Comparison of ENCODE assay signal across 10 mouse cellular contexts in the genomic region with DNA sequence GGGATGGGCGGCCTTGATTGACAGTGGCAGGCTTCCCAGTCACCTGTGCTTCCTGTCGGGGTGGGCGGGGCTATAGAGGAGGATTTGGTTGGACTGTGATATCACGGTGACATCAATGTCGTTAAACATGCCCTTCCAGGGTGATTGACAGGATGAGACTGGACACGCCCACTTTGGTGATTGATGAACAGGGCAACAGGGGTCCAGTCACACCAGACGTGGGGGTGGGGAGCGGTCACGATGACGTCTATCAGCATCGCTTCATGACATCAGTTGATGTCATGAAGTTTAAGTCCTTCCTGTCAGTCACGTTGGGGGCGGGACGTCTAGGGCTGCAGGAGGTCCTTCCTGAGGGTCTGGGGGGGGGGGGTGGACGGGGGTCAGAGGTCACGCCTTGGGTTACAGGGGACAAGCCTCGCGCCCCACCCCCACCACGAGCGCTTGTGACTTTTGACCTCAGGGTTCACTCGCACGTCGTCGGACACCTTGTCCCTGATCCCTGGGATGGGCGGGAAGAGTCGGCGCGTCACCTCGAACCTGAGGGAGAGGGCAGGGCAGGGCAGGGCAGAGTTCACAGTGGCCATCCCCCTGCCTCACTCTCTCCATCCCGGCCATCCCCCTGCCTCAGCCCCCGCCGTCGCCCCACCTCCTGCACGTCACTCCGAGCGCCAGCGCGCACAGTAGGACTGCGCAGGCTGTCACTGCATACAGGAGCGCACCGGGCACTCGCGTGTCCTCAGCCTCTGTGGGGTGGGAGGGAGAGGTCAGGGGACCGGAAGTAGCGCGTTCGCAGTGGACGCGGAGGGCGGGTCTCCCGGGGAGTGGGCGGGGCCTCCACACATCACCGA. TPM values are rescaled to one million over a fixed set of nuclear protein-coding genes. Genes with fewer than 3 reads are reported as not detected.
DNase-seq lines count a peak whose midpoint lies in the region; ATAC-seq and TF ChIP-seq lines count a peak whose summit lies in the region.
"Had no signal": no experiment of that assay in that cellular context is flagged by ENCODE, and none has a peak within 500 bp of the region (broad histone marks: within the 10 kb centered on the region; RNA-seq: fewer than 3 reads in every experiment).

No protein-coding gene starts in this region.

- TF ChIP-seq CTCF in E14TG2a.4 (conservative IDR thresholded peaks at IDR 0.05; ENCODE audit: low read length) = no peak

- WGBS in neural tube, embryonic 12.5 days = 32% methylated on average over 53 of the region's 53 CpGs

- peak overlapping the region; percentile 40; the same call in 1 of the 2 replicates for H3K9ac ChIP-seq in neural tube, embryonic 12.5 days

- peak; percentile 19 for ATAC-seq in neural tube, embryonic 12.5 days (ENCODE audit: low FRiP score, low read depth)

- H3K27me3 ChIP-seq in E14TG2a.4 (ENCODE audit: insufficient read depth, low read length) = no peaks in the 10 kb centered on the region
- 0 out of 2 replicates have a peak, but pooled peaks cover 4% of the 10 kb centered on the region for H3K27me3 ChIP-seq in neural tube, embryonic 12.5 days (replicated peaks)

- peak overlapping the region; percentile 78 for H3K4me3 ChIP-seq in E14TG2a.4 (replicated peaks; ENCODE audit: low read length)
- peak overlapping the region; percentile 58 for H3K4me3 ChIP-seq in neural tube, embryonic 12.5 days

- DNase-seq in heart, adult 11 months = peak; percentile 90
- no peak for DNase-seq in heart, adult 18-20 months
- DNase-seq in cerebellum, postnatal 10 days = peak; percentile 35 to 43
- DNase-seq in heart, postnatal 4 days = peak; percentile 27
- DNase-seq in left cerebral cortex, postnatal 4 days = peak; percentile 17
- no peak for DNase-seq in ovary, postnatal 14 days (ENCODE audit: low spot score)

- H3K4me1 ChIP-seq in E14TG2a.4 (replicated peaks; ENCODE audit: low read depth, low read length) = 0 out of 2 replicates have a peak, but pooled peaks cover 2% of the 10 kb centered on the region
- 0 out of 2 replicates have a peak, but pooled peaks cover 5% of the 10 kb centered on the region for H3K4me1 ChIP-seq in neural tube, embryonic 12.5 days

- intact Hi-C loops in left cerebral cortex, postnatal 4 days (cut with DNase I) = loop anchor here (10.0 kb wide), 1 partner anchor 330 kb away; no protein-coding TSS in a partner anchor

- H3K9me3 ChIP-seq in E14TG2a.4 (ENCODE audit: low read length) = peaks cover 14% of the 10 kb centered on the region
- H3K9me3 ChIP-seq in neural tube, embryonic 12.5 days = peaks cover 9% of the 10 kb centered on the region; the same call in 1 of the 2 replicates

- peak overlapping the region; percentile 64 for H3K4me2 ChIP-seq in neural tube, embryonic 12.5 days (replicated peaks)

- H3K27ac ChIP-seq in neural tube, embryonic 12.5 days = no peak overlapping the region
- H3K27ac ChIP-seq: macrophage had no signal

- no peaks in the 10 kb centered on the region for H3K36me3 ChIP-seq in E14TG2a.4 (ENCODE audit: insufficient read depth, low read length)
- H3K36me3 ChIP-seq in neural tube, embryonic 12.5 days = no peaks in the 10 kb centered on the region

RNA-seq across cellular contexts. Expression of a gene that starts 3.3 kb away (rescaled TPM):
- total RNA-seq in heart, adult 18-20 months (2021) = 1 to 10 TPM; 5.8 to 5.9 TPM
- 10 to 100 TPM; 15.0 to 17.5 TPM for total RNA-seq in heart, postnatal 4 days (2021)
- total RNA-seq in left cerebral cortex, postnatal 4 days (2021) = 10 to 100 TPM; 55.5 to 58.7 TPM
- polyA plus RNA-seq in neural tube, embryonic 12.5 days (2016; fragmentation: Nextera tagmentation; extraction: Ambion mirVana) = 43.0 and 45.8 TPM in 2 replicates

RNA-seq across cellular contexts. Expression of a gene that starts 41.2 kb away (rescaled TPM):
- total RNA-seq in heart, adult 18-20 months (2021) = not detected
- not detected for total RNA-seq in heart, postnatal 4 days (2021)
- not detected for total RNA-seq in left cerebral cortex, postnatal 4 days (2021)
- not detected in 2 replicates for polyA plus RNA-seq in neural tube, embryonic 12.5 days (2016; fragmentation: Nextera tagmentation; extraction: Ambion mirVana)
- total RNA-seq: adrenal gland, postnatal 36 days had no signal
- polyA plus RNA-seq: macrophage had no signal

RNA-seq across cellular contexts. Expression of a gene that starts 48.8 kb away (rescaled TPM):
- total RNA-seq in heart, adult 18-20 months (2021) = under 1 TPM in 1 of 2 experiments, not detected in 1; 0.17 TPM
- under 1 TPM in 1 of 2 experiments, not detected in 1; 0.45 TPM for total RNA-seq in heart, postnatal 4 days (2021)
- under 1 TPM; 0.36 to 0.64 TPM for total RNA-seq in left cerebral cortex, postnatal 4 days (2021)
- not detected in 2 replicates for polyA plus RNA-seq in neural tube, embryonic 12.5 days (2016; fragmentation: Nextera tagmentation; extraction: Ambion mirVana)
- total RNA-seq: adrenal gland, postnatal 36 days had no signal
- polyA plus RNA-seq: macrophage had no signal

Comparison
In these comparisons a context has a peak if more than half of its experiments do, and no peak if none do; other contexts are left out.
1. DNase-seq: peak in heart, adult 11 months (single experiment), cerebellum, postnatal 10 days (2 of 2), heart, postnatal 4 days (single experiment) and left cerebral cortex, postnatal 4 days (single experiment); none in heart, adult 18-20 months (0 of 2) and ovary, postnatal 14 days (single experiment).